Mouse (Mus musculus): ENCODE measurements around the gene Tapt1.

The Tapt1 gene

DNA sequence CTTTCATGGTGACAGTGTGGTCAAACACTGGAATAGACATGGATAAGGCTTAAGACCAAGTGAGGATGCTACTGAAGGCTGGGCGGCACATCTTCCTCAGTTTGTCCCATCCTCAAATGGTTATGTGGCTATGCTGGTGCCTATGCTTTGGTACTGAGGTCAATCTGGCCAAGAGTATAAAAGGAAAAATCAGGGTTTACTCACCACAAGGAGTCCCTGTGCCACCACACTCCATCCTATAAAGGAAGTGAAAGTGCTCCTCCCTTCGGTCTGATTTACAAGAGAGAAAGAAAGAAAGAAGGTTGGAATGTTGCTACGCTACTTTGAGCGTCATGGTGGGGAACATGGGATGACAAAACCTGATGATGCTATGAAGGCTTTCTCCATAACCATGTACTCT lies 27.3 kb downstream of the Tapt1 start:
- DNase-seq (ENCODE audit: low spot score in 2 of 2), result no peak

DNA sequence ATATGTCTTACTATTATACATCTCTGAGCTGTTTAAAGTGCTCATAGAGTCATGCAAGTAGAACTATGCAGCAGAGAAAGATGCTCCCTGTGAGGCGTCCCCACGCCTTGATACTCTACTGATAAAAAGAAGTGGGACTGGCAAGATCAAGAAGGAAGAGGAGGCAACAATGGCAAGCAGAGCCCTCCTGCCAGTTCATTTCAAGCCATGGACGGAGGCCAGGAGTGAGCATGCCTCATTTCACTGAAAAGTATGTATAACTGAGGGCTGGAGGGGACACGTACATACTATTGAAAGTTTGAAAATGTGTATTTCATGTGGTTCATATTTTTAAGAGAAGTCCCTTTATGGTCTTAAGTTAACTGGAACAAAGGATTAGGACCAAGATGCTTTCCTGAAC lies 28.0 kb downstream of the Tapt1 start:
- no peak for DNase-seq (ENCODE audit: low spot score in 2 of 2)

DNA sequence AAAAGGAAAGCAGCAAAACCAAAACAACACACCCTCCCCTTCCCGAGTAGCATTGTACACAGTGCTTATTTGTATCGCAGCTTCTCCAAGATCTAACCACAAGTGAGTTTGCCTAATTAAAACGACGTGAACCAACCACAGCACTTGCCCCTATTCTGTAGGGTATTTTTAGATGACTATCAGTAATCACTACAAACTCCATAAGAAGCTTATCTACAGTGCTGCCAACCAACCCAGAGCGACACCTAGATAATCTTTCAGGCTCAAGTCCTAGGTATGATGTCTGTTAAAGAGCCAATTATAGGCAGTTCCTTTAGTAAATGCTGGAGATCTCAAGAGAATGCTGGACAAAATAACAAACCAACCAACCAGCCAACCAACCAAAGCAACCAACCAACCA lies 28.6 kb downstream of the Tapt1 start:
- DNase-seq (ENCODE audit: low spot score in 2 of 2), result no peak

- no peak for DNase-seq (ENCODE audit: low spot score in 2 of 2)
Observed at GRCm38 (mm10) chr5:44196167-44196566, 30.3 kb downstream of the Tapt1 start.

DNA sequence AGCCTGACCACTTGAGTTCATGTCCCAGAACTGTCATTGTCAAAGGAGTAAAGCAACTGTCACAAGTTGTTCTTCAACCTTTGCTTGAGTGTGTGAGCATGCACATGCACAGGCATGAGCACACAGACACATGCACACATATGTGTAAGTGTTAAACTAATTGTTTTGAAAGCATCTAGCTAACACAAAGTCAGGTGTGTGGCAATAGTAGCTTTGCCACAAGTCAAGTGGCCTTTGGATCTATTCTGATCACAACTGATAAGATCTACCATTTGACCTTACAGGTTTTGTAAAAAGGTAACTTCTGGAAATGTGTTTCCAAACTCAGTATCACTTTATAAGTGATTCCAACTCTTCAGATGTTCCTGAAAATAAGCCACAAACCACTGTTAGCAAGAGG lies 39.1 kb downstream of the Tapt1 start:
- no peak for DNase-seq (ENCODE audit: low spot score in 2 of 2)

- DNase-seq (ENCODE audit: low spot score in 2 of 2), result no peak
Observed at GRCm38 (mm10) chr5:44181669-44182068, 44.8 kb downstream of the Tapt1 start.

DNA sequence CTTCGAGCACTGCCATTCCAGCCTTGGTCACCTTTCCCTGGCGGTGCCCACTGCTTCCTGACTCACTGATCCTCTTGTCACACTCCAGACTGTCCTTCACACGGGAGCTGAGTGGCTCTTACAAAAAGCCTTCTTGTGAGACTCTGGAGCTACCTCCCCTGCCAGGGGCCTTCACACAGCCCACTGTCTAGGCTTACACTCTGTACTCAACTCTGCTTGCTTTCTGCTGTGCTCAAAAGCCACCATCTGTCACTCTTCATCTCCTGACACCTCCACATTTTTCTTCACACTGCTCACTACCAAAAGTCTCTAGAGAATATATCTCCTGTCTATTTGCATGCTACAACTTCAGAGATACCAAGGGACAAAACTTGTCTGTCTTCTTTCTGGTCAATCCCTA lies 46.0 kb downstream of the Tapt1 start:
- DNase-seq (ENCODE audit: low spot score in 2 of 2), result no peak

DNA sequence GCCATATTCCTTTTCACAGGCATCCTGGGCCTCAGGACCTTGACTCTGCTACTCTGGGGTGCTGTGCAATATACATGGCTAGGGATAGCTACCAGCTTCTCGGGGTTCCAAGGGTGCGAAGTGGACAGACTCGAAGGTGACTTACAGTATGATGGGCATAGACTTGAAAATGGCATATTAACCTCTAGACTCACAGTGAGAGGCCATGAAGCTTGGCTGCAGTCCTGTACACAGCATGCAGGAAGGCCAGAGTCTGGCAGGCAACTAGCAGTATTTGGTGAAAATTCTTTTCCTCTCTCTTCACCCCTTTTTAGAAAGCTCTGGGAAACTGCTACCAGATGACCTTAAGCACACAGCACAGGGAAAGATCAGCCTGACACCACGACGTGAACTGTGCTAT lies 52.4 kb downstream of the Tapt1 start:
- DNase-seq (ENCODE audit: low spot score in 2 of 2), result no peak

GRCm38 (mm10) chr5:44166866-44167265 lies 59.6 kb downstream of the Tapt1 start:
- DNase-seq (ENCODE audit: low spot score in 2 of 2), result no peak

GRCm38 (mm10) chr5:44165854-44166253 lies 60.6 kb downstream of the Tapt1 start:
- DNase-seq (ENCODE audit: low spot score in 2 of 2), result no peak

- no peak for DNase-seq (ENCODE audit: low spot score in 2 of 2)
Observed at GRCm38 (mm10) chr5:44164233-44164776, 62.1 kb downstream of the Tapt1 start.

DNA sequence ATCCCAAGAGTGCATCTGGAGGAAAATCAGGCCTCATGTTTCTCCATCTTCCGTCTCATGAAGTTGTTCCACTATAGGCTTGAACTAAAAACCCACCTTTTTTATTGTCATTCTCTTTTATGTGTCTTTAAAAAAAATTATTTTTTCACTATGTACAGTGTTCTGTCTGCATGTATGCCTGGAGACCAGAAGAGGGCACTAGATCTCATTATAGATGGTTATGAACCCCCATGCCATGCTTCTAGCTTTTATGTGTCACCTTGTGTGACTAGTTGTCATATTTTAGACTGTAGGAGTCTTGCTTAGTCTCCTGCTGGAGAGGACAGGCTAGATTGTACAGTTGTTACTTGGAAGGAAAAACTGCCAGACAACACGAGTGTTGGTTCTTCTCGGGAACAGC lies 63.1 kb downstream of the Tapt1 start:
- DNase-seq (ENCODE audit: low spot score in 2 of 2), result no peak

DNA sequence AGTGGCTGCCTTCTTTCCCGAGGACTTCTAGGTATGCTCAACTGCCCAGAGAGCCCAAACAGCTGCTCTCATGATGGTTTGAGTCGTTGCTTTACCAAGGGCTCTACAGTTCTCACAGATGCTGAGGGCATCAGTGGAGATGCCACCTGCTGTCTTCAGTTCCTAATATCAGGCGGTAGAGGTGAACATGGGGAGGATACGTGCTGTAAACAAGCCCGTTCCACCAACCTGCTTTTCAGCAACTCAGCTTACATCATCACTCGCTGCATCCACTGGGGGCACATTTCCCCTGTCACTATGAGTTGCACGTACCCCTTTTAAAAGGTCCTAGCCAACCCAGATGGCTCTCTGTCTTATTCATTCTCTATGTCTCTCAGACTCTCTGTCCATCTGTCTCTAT lies 63.6 kb downstream of the Tapt1 start:
- no peak for DNase-seq (ENCODE audit: low spot score in 2 of 2)

DNA sequence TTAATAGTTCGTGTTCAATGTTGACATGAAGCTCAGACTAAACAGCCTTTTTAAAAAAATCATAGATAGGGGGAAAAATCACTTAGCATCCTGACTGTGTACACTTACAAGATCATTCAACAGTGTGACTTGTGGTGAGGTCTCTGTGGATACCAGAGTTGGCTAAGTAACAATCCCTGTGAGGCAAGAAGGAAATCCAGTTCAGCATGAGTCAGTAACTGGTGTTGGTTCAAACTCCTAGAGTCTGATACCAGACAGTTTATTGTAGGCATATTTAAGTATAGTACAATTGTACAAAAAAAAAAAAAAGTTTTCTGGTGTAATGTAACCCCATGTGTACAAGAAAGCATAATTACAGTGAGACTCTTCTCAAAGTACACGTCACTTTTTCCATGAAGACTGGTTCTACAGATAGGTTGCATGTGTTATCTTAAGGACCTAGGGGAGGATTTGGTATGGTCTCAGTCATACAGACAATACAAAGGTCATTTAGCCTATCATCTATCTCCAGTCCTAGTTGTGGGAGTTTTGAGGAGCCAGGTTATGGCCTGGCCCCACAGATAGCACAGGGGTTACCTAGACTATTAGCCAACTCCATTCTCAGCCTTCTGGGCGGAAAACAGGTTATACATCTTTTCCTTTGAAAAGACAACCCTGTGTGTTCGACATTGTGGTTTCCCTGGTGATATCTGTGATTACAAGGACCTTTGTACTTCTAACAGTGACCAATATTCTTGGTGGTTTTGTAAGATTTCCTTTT lies 66.6 kb downstream of the Tapt1 start:
- DNase-seq (ENCODE audit: low spot score in 2 of 2), result no peak

DNA sequence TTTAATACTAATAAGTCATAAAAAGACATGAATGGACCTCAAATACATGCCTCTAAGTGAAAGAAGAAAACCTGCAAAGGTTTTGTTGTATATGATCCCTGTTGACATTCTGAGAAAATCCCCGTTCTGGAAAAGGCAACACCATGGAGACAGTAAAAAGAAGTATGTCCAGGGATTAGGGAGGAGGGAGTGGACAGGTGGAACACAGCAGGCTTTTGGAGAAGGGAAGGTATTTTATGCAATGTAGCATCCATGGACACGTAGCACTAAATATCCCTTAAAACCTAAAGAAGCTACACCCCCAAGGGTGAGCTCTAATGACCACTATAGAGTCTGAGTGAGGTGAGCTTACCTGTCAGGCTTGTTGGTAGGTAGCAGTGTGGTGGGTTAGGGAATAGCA lies 67.2 kb downstream of the Tapt1 start:
- DNase-seq (ENCODE audit: low spot score in 2 of 2), result no peak

- no peak for DNase-seq (ENCODE audit: low spot score in 2 of 2)
Observed at GRCm38 (mm10) chr5:44158458-44158857, 68.0 kb downstream of the Tapt1 start.

- no peak for DNase-seq (ENCODE audit: low spot score in 2 of 2)
Observed at GRCm38 (mm10) chr5:44157760-44158159, 68.7 kb downstream of the Tapt1 start.

DNA sequence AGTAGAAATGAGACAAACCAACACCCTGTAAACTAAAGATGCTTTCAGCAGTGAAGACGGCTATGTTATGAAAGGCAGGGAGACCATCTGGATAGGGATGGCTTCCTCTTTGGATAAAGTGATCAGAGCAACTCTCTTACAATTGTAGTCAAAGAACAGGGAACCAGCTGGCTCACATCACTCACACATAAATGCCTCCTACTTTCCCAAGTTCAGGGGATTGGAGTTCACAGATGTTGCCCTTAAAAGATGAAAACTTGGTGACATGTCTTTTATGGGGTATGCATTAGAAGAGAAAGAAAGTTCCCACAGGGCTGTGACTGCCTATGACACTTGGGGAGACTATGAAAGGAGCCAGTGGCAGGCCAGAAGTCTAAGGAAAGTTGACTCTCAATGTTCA lies 73.4 kb downstream of the Tapt1 start:
- DNase-seq (ENCODE audit: low spot score in 2 of 2), result no peak

DNA sequence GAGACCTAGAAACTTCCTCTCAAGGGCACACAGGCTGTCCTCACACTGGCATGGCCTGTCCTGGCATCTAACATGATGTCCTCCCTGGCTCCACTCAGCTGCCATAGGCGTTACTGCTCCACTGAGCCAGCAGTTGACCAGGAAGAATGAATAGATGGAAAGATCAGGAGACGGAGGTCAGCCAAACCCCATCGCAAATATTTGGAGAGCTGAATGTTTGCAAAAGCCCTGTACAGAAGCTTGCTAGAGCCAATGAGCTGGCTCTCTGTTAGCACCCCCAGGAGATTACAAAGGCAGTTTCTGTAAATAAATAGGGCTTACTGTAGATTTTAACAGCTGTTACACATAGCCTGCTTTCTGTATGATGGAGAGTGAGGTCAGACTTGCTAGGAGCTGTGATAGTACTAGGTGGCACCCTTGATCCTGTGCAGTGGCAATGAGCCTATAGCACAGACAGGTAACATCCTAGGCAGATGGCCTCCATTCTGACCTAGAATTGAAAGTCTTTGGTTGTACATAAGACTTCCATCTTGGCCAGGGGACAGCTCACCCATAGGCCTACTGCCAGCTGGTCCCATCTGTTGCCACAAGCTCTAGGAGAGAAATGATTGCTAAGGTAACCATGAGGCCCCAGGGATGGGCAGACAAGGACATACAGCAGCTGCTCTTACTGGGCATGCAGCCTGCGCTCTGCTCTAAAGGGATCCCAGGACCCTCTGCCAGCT lies 74.9 kb downstream of the Tapt1 start:
- DNase-seq (ENCODE audit: low spot score in 2 of 2), result no peak

DNA sequence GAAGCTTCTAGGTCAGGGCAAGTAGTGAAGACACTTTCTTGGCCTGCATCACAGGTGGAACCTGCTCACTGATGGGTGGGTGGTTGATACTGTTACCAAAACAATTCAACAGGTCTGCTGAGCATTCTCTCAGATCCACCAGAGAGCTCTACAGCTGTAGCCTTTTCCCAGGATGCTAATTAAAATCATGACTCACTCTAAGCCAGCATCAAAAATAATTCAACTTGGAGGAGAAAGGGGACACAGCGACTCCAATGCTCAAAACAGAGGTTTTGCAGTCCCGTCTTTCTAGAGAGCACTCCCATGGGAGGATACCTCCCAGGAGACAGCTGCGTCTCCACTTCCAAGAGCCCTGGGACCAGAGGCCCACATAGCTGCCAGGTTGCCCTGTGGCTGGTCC lies 78.7 kb downstream of the Tapt1 start:
- DNase-seq (ENCODE audit: low spot score in 2 of 2), result no peak

DNA sequence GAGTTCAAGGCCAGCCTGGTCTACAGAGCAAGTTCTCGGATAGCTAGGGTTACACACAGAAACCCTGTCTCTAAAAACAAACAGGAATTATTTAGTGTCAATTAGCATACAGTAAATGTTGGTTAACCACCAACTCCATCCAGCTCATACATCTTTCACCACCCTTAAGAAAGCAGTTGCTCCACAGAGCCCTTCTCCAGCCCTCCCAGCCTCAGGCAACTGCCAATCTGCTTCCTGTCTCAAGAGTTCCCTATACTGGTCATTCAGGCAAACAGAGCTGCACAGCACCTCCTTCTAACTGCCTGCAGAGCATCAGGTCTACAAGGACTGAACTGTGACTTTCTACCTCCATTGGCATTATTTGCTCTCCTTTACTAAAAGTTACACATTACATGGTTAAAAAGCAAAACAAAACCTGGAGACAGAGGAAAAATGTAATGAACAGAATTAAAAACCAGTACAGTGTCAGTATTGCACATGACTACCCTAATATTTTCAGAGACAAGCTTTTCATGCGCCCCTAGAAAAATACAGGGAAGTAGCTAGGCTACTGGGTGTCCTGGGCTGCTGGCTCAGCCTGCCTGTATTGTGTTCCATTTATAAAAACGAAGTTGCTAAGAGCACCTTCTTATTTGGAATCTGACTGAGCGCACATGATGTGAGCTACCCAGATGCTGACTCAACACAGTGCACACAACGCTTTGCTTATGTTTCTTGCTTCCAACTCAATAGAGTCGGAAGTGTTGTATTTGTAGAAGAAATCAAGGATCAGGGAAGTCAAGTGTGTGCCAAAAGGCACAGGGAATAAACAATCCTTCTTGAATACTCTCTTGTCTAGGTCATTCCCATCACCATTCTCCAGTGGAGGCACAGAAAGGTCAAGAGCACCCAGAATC lies 79.7 kb downstream of the Tapt1 start:
- no peak for DNase-seq (ENCODE audit: low spot score in 2 of 2)
